Mouse (Mus musculus) heart, embryonic 11.5 days (tissue): Measurements from ENCODE around the gene Agbl4. TPM values are rescaled to one million over a fixed set of nuclear protein-coding genes. Genes with fewer than 3 reads are reported as not detected.

ENCODE experiments used
- ATAC-seq: fragments of 200-750 bp; cut with Nextera tagmentation; replicated peaks from 2 replicates; pipeline ENCODE4 v1.8.0; 2017; ENCODE audit warnings: moderate library complexity; ENCODE audit not compliant: insufficient number of reproducible peaks, low FRiP score, low TSS enrichment
- H3K27ac ChIP-seq: fragments of 300-500 bp; sonication (generic); 2 replicates; pipeline ENCODE4 v1.5.1; 2014; ENCODE audit warnings: mild to moderate bottlenecking, low read depth, low read length
- H3K27me3 ChIP-seq: fragments of 300-500 bp; sonication (generic); 2 replicates; pipeline ENCODE4 v1.6.1; 2014; ENCODE audit warnings: mild to moderate bottlenecking, low read length, mixed read lengths; ENCODE audit not compliant: control insufficient read depth, insufficient read depth
- H3K36me3 ChIP-seq: fragments of 300-500 bp; sonication (generic); 2 replicates; pipeline ENCODE4 v1.6.1; 2014; ENCODE audit warnings: mild to moderate bottlenecking, low read length, moderate library complexity, mixed read lengths; ENCODE audit not compliant: control insufficient read depth, insufficient read depth
- H3K4me1 ChIP-seq: fragments of 300-500 bp; sonication (generic); 2 replicates; pipeline ENCODE4 v1.6.1; 2014; ENCODE audit warnings: low read length; ENCODE audit not compliant: control insufficient read depth, insufficient read depth
- H3K4me2 ChIP-seq: fragments of 300-500 bp; sonication (generic); 2 replicates; pipeline ENCODE4 v1.6.1; 2014; ENCODE audit warnings: mild to moderate bottlenecking, moderate library complexity
- H3K4me3 ChIP-seq: fragments of 300-500 bp; sonication (generic); 2 replicates; pipeline ENCODE4 v1.5.1; 2014; ENCODE audit warnings: low read depth, low read length
- H3K9ac ChIP-seq: fragments of 300-500 bp; sonication (generic); 2 replicates; pipeline ENCODE4 v1.6.1; 2014; ENCODE audit warnings: mild to moderate bottlenecking, low read depth, low read length, moderate library complexity
- H3K9me3 ChIP-seq: fragments of 300-500 bp; sonication (generic); replicated peaks from 2 replicates; pipeline ENCODE4 v1.6.1; 2016; ENCODE audit warnings: low read length; ENCODE audit not compliant: control insufficient read depth
- WGBS: fragments of 180-500 bp; shearing (Covaris S2); extraction: QIAGEN DNeasy Blood & Tissue Kit; methylation state at CpG from one replicate; pipeline ENCODE4 v1.1.7; 2014; ENCODE audit not compliant: insufficient replicate concordance; 5-methylcytosine and 5-hydroxymethylcytosine counted together
- polyA plus RNA-seq: library from polyadenylated mRNA; unstranded; fragments of >200 nt; fragmentation: Nextera tagmentation; extraction: Ambion mirVana; gene quantifications from 2 replicates; pipeline ENCODE4 v1.2.1, GENCODE M21; 2014

Gene Agbl4
- polyA plus RNA-seq, 1 experiment from 2014 or later = 0.90 TPM

GRCm38 (mm10) chr4:111589467-111590170 lies 1192.2 kb downstream of the Agbl4 start:
- no peaks in the 10 kb centered on the region for H3K9me3 ChIP-seq

DNA sequence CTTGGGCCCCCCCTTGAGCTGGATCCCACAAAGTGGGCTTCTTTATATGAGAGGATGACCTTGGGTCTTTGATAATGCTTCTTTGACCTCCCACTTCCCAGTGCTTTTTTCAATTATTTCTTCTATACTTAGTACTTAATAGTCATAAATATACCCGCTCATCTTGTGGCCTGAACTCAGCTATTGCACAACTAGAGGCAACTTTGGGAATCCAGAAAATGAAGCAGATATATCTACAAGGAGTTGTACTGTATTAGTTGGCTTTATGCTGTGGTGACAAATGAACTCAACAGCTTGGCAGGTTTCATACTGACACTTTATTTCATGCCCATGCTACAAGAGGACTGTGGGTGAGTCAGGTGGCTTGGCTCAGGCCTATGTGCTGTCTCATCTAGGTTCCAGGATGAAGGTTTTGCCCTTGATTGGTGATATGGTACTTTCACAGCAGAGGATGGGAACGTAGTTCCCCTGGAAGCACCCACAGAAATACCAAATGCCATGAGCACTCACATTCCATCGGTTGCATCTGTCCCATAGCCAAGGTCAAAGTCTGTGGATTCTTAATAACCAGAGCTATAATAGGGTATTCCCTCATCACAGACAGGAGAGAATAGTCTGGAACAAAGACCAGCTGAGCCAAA lies 1197.3 kb downstream of the Agbl4 start:
- no peak for ATAC-seq
- 80% methylated on average over 3 of the region's 3 CpGs for WGBS
- no peak overlapping the region for H3K4me3 ChIP-seq

More at GRCm38 (mm10) chr4:111589467-111590170, 1192.2 kb downstream of the Agbl4 start:
- Histone ChIP-seq H3K27me3 (no peaks in the 10 kb centered on the region), H3K27ac (no peak overlapping the region), H3K4me2 (no peak overlapping the region), H3K9ac (no peak overlapping the region), H3K4me1 (no peaks in the 10 kb centered on the region), H3K4me3 (no peak overlapping the region), H3K36me3 (no peaks in the 10 kb centered on the region)
- ATAC-seq = no peak
- WGBS = 85% methylated on average over 4 of the region's 4 CpGs

DNA sequence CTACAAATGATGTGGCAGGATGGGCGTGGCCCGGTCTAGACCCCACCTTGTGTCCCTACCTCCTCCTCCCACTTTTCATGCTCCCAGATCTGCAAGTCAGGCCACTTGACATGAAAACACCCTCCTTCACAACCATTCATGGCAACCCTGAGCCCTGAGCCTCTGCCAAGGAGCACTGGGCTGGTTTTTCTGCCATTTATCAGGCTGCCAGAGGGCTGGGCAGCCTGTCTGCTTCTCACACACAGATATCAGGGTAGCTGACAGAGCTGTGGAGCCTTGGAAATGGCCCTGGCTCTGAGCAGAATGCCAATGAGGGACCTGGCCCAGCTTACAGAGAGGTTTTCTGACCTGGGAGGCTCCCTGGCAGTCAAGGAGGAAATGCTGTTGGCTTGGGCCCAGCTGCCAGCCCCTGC lies 1199.8 kb downstream of the Agbl4 start:
- H3K27ac ChIP-seq = no peak overlapping the region

More for the DNA sequence above, 1197.3 kb downstream of the Agbl4 start:
- Histone ChIP-seq H3K9ac (no peak overlapping the region), H3K36me3 (no peaks in the 10 kb centered on the region), H3K27ac (no peak overlapping the region), H3K4me2 (no peak overlapping the region), H3K9me3 (no peaks in the 10 kb centered on the region), H3K4me1 (no peaks in the 10 kb centered on the region), H3K27me3 (no peaks in the 10 kb centered on the region)

DNA sequence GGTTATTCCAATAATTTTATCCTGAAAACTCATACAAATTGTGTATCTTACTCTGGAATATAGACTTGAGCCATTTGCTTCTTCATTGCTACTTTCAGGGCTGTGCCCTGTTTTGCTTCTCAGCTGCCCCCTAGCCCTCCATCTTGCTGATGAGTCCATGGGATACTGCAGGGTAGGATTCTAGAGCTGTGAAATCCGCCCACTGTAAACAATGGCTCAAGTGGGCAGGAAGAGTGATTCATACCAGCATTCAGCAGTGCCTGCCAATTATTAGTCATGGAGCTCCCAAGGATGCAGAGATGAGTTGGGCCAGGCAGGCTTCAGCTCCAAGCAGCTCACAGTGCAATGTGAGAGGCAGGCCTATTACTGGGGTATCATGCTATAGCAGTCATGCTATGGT lies 1200.5 kb downstream of the Agbl4 start:
- WGBS = 66% methylated on average over 1 of the region's 1 CpGs
- H3K4me3 ChIP-seq = no peak overlapping the region
- ATAC-seq = no peak
- H3K27ac ChIP-seq = no peak overlapping the region
- H3K27me3 ChIP-seq = no peaks in the 10 kb centered on the region
- no peaks in the 10 kb centered on the region for H3K9me3 ChIP-seq
- no peak overlapping the region for H3K9ac ChIP-seq
- H3K36me3 ChIP-seq = no peaks in the 10 kb centered on the region
- H3K4me2 ChIP-seq = no peak overlapping the region
- H3K4me1 ChIP-seq = no peaks in the 10 kb centered on the region

More for the DNA sequence above, 1199.8 kb downstream of the Agbl4 start:
- H3K9ac ChIP-seq = no peak overlapping the region
- H3K4me3 ChIP-seq = no peak overlapping the region
- no peaks in the 10 kb centered on the region for H3K27me3 ChIP-seq
- no peak overlapping the region for H3K4me2 ChIP-seq
- H3K9me3 ChIP-seq = no peaks in the 10 kb centered on the region
- ATAC-seq = no peak
- H3K36me3 ChIP-seq = no peaks in the 10 kb centered on the region
- 86% methylated on average over 2 of the region's 2 CpGs for WGBS
- no peaks in the 10 kb centered on the region for H3K4me1 ChIP-seq

GRCm38 (mm10) chr4:111603194-111603593 lies 1205.7 kb downstream of the Agbl4 start:
- WGBS = 89% methylated on average over 2 of the region's 2 CpGs
- Histone ChIP-seq H3K36me3 (no peaks in the 10 kb centered on the region), H3K9me3 (no peaks in the 10 kb centered on the region), H3K27me3 (no peaks in the 10 kb centered on the region), H3K9ac (no peak overlapping the region), H3K4me2 (no peak overlapping the region), H3K4me1 (peaks cover 7% of the 10 kb centered on the region), H3K27ac (no peak overlapping the region), H3K4me3 (no peak overlapping the region)
- no peak for ATAC-seq

- no peaks in the 10 kb centered on the region for H3K27me3 ChIP-seq
- 89% methylated on average over 8 of the region's 8 CpGs for WGBS
- H3K9ac ChIP-seq = no peak overlapping the region
- peaks cover 7% of the 10 kb centered on the region for H3K4me1 ChIP-seq
- H3K9me3 ChIP-seq = no peaks in the 10 kb centered on the region
- no peak overlapping the region for H3K4me3 ChIP-seq
- no peak overlapping the region for H3K27ac ChIP-seq
- no peak for ATAC-seq
- H3K4me2 ChIP-seq = no peak overlapping the region
- H3K36me3 ChIP-seq = no peaks in the 10 kb centered on the region
These were observed 1210.5 kb downstream of the Agbl4 start for GRCm38 (mm10) chr4:111607826-111608500.

DNA sequence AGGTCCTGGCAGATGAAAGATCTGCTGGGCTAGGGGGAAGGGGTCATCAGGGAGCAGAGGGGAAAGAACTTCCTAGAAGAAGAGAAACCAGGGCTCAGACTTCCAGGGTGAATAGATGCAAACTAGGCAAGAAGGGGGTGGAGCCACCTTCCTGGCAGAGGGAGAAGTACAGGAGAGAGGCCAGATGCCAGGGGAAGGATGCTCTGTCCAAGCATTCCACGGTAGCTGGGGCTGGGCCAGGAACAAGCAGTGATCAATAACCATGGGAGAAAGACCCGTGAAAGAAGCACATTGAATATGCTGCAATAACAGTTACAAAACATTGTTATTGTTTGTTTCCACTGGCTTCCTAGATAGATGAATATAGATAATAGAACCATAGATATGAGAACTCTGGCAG lies 1224.4 kb downstream of the Agbl4 start:
- H3K9me3 ChIP-seq = no peaks in the 10 kb centered on the region
- ATAC-seq = no peak
- H3K36me3 ChIP-seq = no peaks in the 10 kb centered on the region
- no peak overlapping the region for H3K9ac ChIP-seq
- H3K27me3 ChIP-seq = no peaks in the 10 kb centered on the region
- no peaks in the 10 kb centered on the region for H3K4me1 ChIP-seq
- no peak overlapping the region for H3K4me2 ChIP-seq
- no peak overlapping the region for H3K27ac ChIP-seq
- 44% methylated on average over 2 of the region's 2 CpGs for WGBS
- no peak overlapping the region for H3K4me3 ChIP-seq

- H3K36me3 ChIP-seq = no peaks in the 10 kb centered on the region
- H3K4me1 ChIP-seq = no peaks in the 10 kb centered on the region
- ATAC-seq = no peak
- no peak overlapping the region for H3K4me2 ChIP-seq
- H3K27ac ChIP-seq = no peak overlapping the region
- H3K9me3 ChIP-seq = no peaks in the 10 kb centered on the region
- no peak overlapping the region for H3K9ac ChIP-seq
- H3K27me3 ChIP-seq = no peaks in the 10 kb centered on the region
- no peak overlapping the region for H3K4me3 ChIP-seq
- WGBS = 53% methylated on average over 5 of the region's 5 CpGs
These were observed 1227.5 kb downstream of the Agbl4 start for GRCm38 (mm10) chr4:111624914-111625313.
